Mouse (Mus musculus) embryonic facial prominence, embryonic 15.5 days (tissue): ENCODE measurements around the gene Wdr26. TPM values are rescaled to one million over a fixed set of nuclear protein-coding genes. Genes with fewer than 3 reads are reported as not detected.

ENCODE experiments used
- ATAC-seq: fragments of 200-750 bp; cut with Nextera tagmentation; 2 replicates; pipeline ENCODE4 v1.8.0; 2017; ENCODE audit warnings: low read depth, moderate TSS enrichment; ENCODE audit not compliant: insufficient number of reproducible peaks, low FRiP score, low TSS enrichment
- H3K27ac ChIP-seq: fragments of 300-500 bp; sonication (generic); replicated peaks from 2 replicates; pipeline ENCODE4 v1.5.1; 2015; ENCODE audit warnings: mild to moderate bottlenecking, inconsistent platforms
- H3K27me3 ChIP-seq: fragments of 300-500 bp; sonication (generic); 2 replicates; pipeline ENCODE4 v1.6.1; 2015; ENCODE audit warnings: inconsistent platforms
- H3K36me3 ChIP-seq: fragments of 300-500 bp; sonication (generic); 2 replicates; pipeline ENCODE4 v1.6.1; 2015; ENCODE audit warnings: mild to moderate bottlenecking, inconsistent platforms
- H3K4me1 ChIP-seq: fragments of 300-500 bp; sonication (generic); 2 replicates; pipeline ENCODE4 v1.6.1; 2015; ENCODE audit warnings: inconsistent platforms
- H3K4me2 ChIP-seq: fragments of 300-500 bp; sonication (generic); replicated peaks from 2 replicates; pipeline ENCODE4 v1.6.1; 2015; ENCODE audit warnings: mild to moderate bottlenecking, inconsistent platforms
- H3K4me3 ChIP-seq: fragments of 300-500 bp; sonication (generic); replicated peaks from 2 replicates; pipeline ENCODE4 v1.5.1; 2015; ENCODE audit warnings: mild to moderate bottlenecking, inconsistent platforms
- H3K9ac ChIP-seq: fragments of 300-500 bp; sonication (generic); 2 replicates; pipeline ENCODE4 v1.6.1; 2015; ENCODE audit warnings: inconsistent platforms
- H3K9me3 ChIP-seq: fragments of 300-500 bp; sonication (generic); replicated peaks from 2 replicates; pipeline ENCODE4 v1.6.1; 2016; ENCODE audit warnings: inconsistent platforms
- WGBS: fragments of 180-500 bp; shearing (Covaris S2); methylation state at CpG from one replicate; pipeline ENCODE4 v1.1.7; 2015; 5-methylcytosine and 5-hydroxymethylcytosine counted together
- polyA plus RNA-seq: library from polyadenylated mRNA; unstranded; fragments of >200 nt; fragmentation: Nextera tagmentation; extraction: Ambion mirVana; gene quantifications from 2 replicates; pipeline ENCODE4 v1.2.1, GENCODE M21; 2015

Wdr26 gene
- 38.0 and 39.8 TPM in 2 replicates for polyA plus RNA-seq

DNA sequence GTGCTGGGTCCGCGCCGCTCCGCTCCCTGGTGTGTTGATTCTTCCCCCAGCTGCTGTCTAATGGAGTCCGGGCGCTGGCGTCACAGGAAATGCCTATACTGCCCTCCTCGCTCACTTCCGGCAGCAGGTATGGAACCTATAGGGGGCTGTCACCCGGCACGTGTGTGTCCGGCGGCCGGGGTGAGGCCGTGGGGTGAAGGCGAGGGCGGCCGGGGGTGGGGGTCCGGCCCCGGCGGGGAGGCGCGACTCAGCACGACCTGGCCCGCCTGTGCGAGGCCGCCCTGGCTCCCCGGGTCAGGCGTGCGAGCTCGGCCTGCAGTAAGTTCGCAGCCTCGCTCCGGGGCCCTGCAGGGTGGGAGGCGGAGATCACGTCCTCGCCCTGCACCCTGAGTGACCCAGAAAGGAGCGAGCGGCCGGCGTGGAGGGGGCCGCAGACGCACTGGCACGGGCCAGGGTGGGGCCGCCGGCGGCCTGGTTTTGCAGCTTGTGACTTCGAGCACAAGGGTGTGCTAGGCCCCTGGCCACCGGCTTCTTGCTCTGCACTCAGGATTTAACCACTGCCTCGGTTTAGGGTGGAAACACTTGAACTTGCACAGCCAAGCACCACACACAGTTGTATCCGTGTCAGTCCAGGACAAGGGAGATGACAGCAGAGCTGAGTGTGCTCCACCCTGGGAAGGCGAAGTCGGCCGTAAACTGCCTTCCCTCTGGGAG lies at the start of gene Wdr26:
Gene Wdr26 (minus strand): TSS at position 82 of the 714 bp plus-strand sequence.
- Histone ChIP-seq H3K4me1 (peaks cover 18% of the 10 kb centered on the region), H3K4me3 (peak within 1 kb of the TSS; percentile 89), H3K4me2 (peak within 1 kb of the TSS; percentile 79), H3K36me3 (no peaks in the 10 kb centered on the region), H3K27ac (peak within 1 kb of the TSS; percentile 92), H3K27me3 (no peaks in the 10 kb centered on the region), H3K9ac (peak within 1 kb of the TSS; percentile 96), H3K9me3 (no peaks in the 10 kb centered on the region)
- under 1% methylated on average over 50 of the region's 54 CpGs for WGBS
- ATAC-seq: peak; percentile 93

DNA sequence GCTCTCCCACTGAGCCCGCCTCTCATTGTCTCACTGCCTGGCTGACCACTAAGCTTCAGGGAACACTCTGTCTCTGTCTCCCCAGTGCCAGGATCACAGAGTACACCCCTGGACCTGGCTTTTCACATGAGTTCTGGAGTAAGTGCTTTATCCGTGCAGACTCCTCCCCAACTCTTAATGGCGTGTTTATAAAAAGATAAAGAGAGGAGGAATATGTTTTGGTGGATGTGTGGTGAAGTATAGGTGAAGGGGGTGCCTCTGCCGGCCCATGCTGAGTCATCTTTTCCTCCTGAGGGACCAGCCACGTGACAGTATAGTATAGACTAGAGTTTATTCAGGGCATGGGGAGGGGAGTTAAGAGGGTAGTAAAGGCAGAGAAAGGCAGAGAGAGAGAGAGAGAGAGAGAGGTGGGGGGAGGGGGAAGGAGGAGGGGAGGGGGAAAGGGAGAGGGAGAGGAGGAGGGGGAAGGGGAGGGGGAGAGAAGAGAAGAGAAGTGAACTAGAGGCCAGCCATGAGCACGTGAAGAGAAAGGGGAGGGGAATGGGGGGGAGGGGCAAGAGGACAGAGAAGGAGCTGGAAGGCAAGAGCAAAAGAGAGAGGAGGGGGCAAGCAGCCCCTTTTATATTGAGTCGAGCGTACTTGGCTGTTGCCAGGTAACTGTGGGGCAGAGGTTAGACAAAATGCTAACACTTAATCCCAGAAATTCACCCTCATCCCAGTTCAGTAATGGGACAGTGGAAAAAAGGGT lies 49.3 kb upstream of the Wdr26 start:
- no peak for ATAC-seq

DNA sequence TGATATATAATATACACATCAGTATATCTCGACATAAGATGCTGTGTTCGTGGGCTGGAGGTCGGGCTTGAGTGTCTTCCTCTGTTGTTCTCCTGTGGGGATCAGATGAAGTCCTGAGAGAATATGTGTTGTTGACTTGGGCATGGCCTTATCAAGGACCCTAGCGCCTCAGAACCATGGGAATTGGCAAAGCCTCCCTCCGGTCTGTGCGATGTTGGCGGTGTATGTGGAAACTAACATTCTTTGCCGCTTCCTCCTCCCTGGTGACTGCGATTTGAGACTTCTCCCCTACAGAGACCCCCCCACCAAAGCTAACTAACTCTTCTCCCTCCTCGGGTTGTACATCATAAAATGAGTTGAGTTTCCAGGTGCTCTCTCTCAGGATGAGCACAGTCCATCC lies 48.6 kb upstream of the Wdr26 start:
- WGBS: 92% methylated on average over 10 of the region's 10 CpGs
- ATAC-seq: no peak
- H3K9ac ChIP-seq: no peak overlapping the region
- no peaks in the 10 kb centered on the region for H3K36me3 ChIP-seq
- H3K4me1 ChIP-seq: peaks cover 30% of the 10 kb centered on the region
- no peak overlapping the region for H3K27ac ChIP-seq
- H3K4me3 ChIP-seq: no peak overlapping the region
- H3K4me2 ChIP-seq: no peak overlapping the region
- no peaks in the 10 kb centered on the region for H3K27me3 ChIP-seq
- no peaks in the 10 kb centered on the region for H3K9me3 ChIP-seq

More for the DNA sequence above, 49.3 kb upstream of the Wdr26 start:
- Histone ChIP-seq H3K9ac (no peak overlapping the region), H3K4me3 (no peak overlapping the region), H3K27me3 (no peaks in the 10 kb centered on the region), H3K4me1 (peaks cover 25% of the 10 kb centered on the region), H3K4me2 (no peak overlapping the region), H3K27ac (no peak overlapping the region), H3K36me3 (no peaks in the 10 kb centered on the region), H3K9me3 (no peaks in the 10 kb centered on the region)
- WGBS: 48% methylated on average over 8 of the region's 8 CpGs

DNA sequence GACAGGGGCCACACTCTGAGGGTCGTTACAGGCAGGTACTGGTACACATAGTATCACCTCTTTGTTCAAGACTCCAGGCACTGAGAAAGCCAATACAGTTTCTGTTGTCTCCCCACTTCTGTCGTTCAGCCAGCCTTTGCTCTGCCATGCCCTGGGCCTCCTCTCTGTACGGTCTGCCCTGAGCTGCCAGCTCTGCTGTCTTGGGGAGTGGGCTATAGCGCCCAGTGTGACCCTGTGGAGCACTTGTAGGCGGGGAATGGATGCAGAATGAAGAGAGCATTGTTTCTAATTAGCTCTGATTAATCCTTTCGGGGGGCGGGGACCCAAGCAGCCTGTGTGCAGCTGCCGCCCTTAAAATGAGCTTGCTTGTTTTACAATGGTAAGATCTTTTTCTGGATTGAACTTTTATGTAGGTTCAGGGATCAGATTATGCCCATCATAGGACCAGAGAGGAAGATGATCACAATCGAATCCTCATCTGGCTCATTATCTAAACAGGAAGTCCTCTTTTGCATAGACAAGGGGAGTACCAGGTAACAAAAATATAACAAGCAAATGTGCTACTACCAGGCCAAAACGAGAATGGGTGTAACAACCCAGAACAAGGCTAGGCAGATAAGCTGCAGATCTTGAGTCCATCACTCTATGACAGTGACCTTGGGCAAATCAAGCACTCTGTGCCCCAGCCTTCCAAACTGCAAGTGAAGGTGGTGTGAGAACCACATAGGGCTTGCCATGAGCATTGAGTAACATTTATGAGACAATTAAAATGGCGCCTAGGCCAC lies 48.0 kb upstream of the Wdr26 start:
- H3K36me3 ChIP-seq: no peaks in the 10 kb centered on the region
- H3K4me3 ChIP-seq: no peak overlapping the region
- 55% methylated on average over 11 of the region's 11 CpGs for WGBS
- H3K27me3 ChIP-seq: no peaks in the 10 kb centered on the region
- H3K9me3 ChIP-seq: no peaks in the 10 kb centered on the region
- H3K4me1 ChIP-seq: peaks cover 30% of the 10 kb centered on the region
- ATAC-seq: no peak
- no peak overlapping the region for H3K9ac ChIP-seq
- H3K27ac ChIP-seq: no peak overlapping the region
- H3K4me2 ChIP-seq: no peak overlapping the region

DNA sequence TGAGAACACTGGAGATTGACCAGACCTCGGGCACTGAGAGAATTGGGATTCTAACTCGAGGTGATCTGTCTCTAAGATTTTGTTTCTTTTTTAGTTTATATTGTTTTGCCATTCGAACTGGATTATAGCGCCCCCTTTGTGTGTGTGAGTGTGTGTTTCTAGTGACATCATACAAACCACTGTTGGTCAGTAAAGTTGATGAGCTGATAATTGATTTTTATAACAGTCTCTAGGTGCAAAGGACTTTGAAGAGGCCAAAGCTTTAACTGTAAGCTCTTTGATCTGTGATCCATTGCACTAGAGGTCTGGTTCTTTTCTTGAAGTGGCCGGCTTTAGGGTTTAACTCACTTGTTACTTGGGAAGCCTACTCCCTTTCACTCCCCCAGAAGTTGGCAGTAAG lies 47.3 kb upstream of the Wdr26 start:
- no peak overlapping the region for H3K4me2 ChIP-seq
- H3K9ac ChIP-seq: no peak overlapping the region
- no peak overlapping the region for H3K4me3 ChIP-seq
- no peak for ATAC-seq
- no peaks in the 10 kb centered on the region for H3K36me3 ChIP-seq
- no peaks in the 10 kb centered on the region for H3K27me3 ChIP-seq
- 64% methylated on average over 5 of the region's 5 CpGs for WGBS
- H3K4me1 ChIP-seq: peaks cover 30% of the 10 kb centered on the region
- H3K27ac ChIP-seq: no peak overlapping the region
- H3K9me3 ChIP-seq: no peaks in the 10 kb centered on the region

DNA sequence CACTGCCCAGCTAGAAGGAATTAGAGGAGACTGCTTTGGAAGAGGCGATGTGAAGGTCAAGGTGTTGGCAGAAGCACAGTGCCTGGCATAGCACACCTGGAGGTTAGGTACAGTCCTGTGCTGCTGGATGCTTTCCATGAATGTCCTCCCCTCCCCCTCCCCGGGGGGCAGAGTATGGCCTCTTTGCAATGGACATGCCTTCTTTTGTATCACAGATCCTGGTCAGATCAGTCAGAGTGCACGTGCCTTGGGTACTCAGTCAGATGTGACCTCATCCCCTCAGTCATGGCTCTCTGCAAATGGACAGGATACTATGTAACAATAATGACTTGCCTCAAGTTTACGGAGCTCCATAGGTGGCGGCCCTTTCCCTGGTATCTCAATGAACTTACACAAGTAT lies 46.8 kb upstream of the Wdr26 start:
- H3K27me3 ChIP-seq: no peaks in the 10 kb centered on the region
- no peak overlapping the region for H3K9ac ChIP-seq
- no peaks in the 10 kb centered on the region for H3K36me3 ChIP-seq
- H3K4me2 ChIP-seq: no peak overlapping the region
- H3K9me3 ChIP-seq: no peaks in the 10 kb centered on the region
- no peak for ATAC-seq
- H3K4me3 ChIP-seq: no peak overlapping the region
- no peak overlapping the region for H3K27ac ChIP-seq
- H3K4me1 ChIP-seq: peaks cover 30% of the 10 kb centered on the region
- WGBS: 86% methylated on average over 5 of the region's 5 CpGs

DNA sequence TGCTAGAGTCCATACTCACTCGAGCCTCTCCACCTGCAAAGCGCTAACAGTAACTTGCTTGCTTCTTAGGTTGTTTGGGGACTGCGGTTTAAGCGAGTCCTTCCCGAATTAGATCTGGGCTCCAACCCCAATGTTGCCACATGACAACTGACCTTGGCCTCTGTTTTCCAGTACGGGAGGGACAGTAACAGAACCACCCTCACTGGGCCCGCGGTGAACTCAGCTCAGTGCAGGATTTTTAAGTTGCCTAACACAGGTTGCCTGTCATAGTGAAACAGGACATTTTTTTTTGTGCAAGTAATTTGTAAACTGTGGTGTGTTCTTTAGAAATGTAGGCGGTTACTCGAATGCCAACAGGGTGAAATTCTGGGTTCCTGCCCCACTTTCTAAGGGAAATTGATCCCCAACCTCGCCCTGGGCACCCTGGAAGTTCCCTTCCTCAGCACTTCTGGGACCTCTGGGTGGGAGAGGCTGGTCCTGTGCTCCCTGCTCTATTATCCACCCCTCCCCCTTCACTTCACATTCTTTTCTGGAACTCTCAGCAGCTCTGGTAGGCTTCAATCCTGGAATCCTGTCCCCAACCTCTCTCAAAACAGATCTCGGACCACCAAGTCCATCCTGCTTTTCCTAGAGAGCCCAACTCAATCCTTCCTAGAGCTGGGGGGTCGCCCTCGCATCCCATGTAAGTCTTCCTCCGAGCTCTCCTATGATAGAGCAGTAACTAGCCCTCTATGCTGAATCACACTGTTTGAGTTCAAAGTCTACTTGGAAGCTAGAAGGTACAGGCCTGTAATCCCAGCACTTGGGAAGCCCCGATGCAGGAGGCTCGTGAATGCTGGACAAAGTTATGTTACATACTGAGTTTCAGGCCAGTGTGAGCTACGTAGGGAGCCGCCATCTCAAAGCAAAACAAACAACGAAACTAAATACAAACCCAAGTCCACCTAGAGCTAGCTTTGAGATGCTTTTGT lies 46.1 kb upstream of the Wdr26 start:
- Histone ChIP-seq H3K9ac (no peak overlapping the region), H3K36me3 (no peaks in the 10 kb centered on the region), H3K27ac (peak overlapping the region; percentile 80), H3K4me3 (no peak overlapping the region), H3K4me1 (peaks cover 30% of the 10 kb centered on the region), H3K9me3 (no peaks in the 10 kb centered on the region), H3K4me2 (peak overlapping the region; percentile 87; the same call in 1 of the 2 replicates), H3K27me3 (no peaks in the 10 kb centered on the region)
- WGBS: 69% methylated on average over 20 of the region's 20 CpGs
- no peak for ATAC-seq

DNA sequence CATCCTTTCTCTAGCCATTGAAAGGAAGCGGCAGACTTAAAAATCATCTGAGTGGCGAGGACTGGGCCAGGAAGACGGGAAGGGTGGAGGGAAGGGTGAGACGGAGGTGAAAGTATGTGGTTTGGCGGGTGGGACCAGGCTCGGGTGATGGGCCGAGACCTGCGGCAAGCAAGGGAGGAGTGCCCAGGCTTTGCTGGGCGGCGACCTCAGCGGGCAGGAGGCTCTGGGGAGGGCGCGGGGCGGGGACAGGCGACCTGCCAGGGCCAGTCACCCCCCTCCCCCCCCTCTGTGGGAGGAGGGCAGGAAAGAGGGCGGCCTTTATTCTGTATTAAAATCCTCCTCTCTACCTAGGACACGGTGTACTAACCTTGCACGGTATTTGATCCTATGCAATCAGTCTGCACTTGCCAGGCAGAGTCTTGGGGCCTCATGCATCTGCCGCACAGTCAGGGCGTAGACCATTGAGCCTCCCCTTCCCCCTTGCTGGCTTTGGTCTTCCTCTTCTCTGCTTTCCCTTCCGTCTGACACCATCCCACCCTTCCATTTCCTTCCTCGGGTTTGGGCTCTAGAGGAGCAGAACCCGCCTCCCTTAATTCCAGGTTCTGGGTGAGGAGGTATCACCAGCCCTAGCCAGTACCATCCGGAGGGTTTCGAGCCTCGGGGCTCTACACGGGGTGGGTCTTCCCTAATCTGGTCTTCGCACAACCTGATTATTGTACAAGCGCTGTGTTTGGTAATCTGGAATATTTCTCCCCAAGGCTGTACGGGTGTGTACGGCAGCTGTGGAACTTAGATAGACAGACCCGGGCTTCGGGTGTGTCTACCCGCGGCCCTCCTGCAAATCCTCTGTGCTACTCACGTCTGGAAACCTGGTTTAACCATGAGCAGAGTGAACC lies 45.1 kb upstream of the Wdr26 start:
- 12% methylated on average over 34 of the region's 36 CpGs for WGBS
- H3K4me3 ChIP-seq: peak overlapping the region; percentile 43
- peak; percentile 83 for ATAC-seq
- H3K9me3 ChIP-seq: no peaks in the 10 kb centered on the region
- H3K27me3 ChIP-seq: no peaks in the 10 kb centered on the region
- H3K27ac ChIP-seq: peak overlapping the region; percentile 80
- no peaks in the 10 kb centered on the region for H3K36me3 ChIP-seq
- H3K4me1 ChIP-seq: peaks cover 30% of the 10 kb centered on the region
- peak overlapping the region; percentile 87 for H3K4me2 ChIP-seq
- no peak overlapping the region for H3K9ac ChIP-seq

DNA sequence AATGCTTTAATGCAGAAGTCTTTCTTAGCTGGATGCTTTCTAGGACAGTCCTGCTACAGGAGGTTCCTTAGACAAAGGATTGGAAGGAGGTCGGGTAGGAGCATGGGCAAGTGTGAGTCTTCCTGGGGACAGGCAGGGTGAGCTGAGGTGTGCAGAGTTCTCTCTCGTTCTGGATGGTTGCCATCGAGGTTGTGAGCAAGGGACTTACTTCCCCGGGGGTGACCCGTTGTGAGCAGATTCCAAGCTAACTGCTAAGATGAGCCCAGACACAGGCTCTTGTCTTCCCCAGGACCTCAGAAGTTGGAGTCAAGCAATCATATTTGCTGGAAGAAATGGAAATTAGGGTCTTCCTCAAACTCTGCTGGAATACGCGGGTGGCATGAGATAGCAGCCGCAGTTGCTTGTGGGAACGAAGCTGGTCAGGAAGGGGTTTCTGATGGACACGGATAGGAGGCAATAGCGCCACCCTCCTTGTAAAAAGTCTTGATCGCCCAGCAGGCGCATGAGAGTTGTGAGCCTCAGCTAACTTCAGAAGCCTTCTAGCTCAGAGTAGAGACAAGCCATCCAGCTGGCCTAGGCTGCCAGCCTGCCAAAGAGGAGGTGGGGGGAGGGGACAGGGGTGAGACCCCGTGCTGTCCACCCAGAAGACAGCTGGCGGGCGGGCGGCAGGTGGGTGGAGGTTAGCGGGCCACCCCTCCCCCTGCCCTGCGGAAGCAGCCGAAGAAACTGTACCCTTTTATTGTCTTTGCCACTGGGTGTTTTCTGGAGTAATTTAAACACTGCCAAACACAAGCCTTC lies 44.3 kb upstream of the Wdr26 start:
- Histone ChIP-seq H3K4me2 (peak overlapping the region; percentile 87), H3K9ac (no peak overlapping the region), H3K27ac (peak overlapping the region; percentile 80), H3K36me3 (no peaks in the 10 kb centered on the region), H3K27me3 (no peaks in the 10 kb centered on the region), H3K4me3 (peak overlapping the region; percentile 43), H3K9me3 (no peaks in the 10 kb centered on the region), H3K4me1 (peaks cover 27% of the 10 kb centered on the region)
- ATAC-seq: peak; percentile 60
- 3% methylated on average over 20 of the region's 20 CpGs for WGBS
